Mouse (Mus musculus) thymus, adult 2 months (tissue): ENCODE results near the gene D17H6S53E. TPM values are rescaled to one million over a fixed set of nuclear protein-coding genes. Genes with fewer than 3 reads are reported as not detected.

Experiments used
- DNase-seq: peaks from one replicate; pipeline ENCODE4 v3.0.0; 2021
- H3K27ac ChIP-seq: fragments of 200-500 bp; 2 replicates; pipeline ENCODE4 v1.5.1; 2012; ENCODE audit warnings: low read length, control low read depth; ENCODE audit not compliant: control insufficient read depth, insufficient read depth
- H3K27me3 ChIP-seq: fragments of 200-500 bp; 2 replicates; pipeline ENCODE4 v1.6.1; 2012; ENCODE audit warnings: mild to moderate bottlenecking, low read length, moderate library complexity, mixed read lengths; ENCODE audit not compliant: control insufficient read depth, insufficient read depth
- H3K36me3 ChIP-seq: fragments of 200-500 bp; 2 replicates; pipeline ENCODE4 v1.6.1; 2012; ENCODE audit warnings: mild to moderate bottlenecking, low read length, moderate library complexity; ENCODE audit not compliant: control insufficient read depth, insufficient read depth
- H3K4me1 ChIP-seq: fragments of 200-500 bp; replicated peaks from 2 replicates; pipeline ENCODE4 v1.6.1; 2012; ENCODE audit warnings: low read length; ENCODE audit not compliant: control insufficient read depth, insufficient read depth
- H3K4me3 ChIP-seq: fragments of 200-500 bp; 2 replicates; pipeline ENCODE4 v1.5.1; 2012; ENCODE audit warnings: mild to moderate bottlenecking, low read length, control low read depth, moderate library complexity; ENCODE audit not compliant: control insufficient read depth, insufficient read depth
- CTCF ChIP-seq: fragments of 200-500 bp; IDR thresholded peaks from 2 replicates; pipeline ENCODE4 v1.5.1; 2012; ENCODE audit warnings: mild to moderate bottlenecking, control low read depth, low read length, moderate library complexity, borderline replicate concordance; ENCODE audit not compliant: control insufficient read depth, poor library complexity, insufficient read depth; ENCODE audit errors: extremely low read depth
- POLR2A ChIP-seq: fragments of 200-500 bp; IDR thresholded peaks from 2 replicates; pipeline ENCODE4 v1.6.1; 2012; ENCODE audit warnings: mild to moderate bottlenecking, low read length, control low read depth, moderate library complexity; ENCODE audit not compliant: control insufficient read depth, poor library complexity, insufficient read depth; ENCODE audit errors: extremely low read depth
- WGBS: fragments of 180-500 bp; shearing (Covaris S2); methylation state at CpG from one replicate; pipeline ENCODE4 v1.1.7; 2018; 5-methylcytosine and 5-hydroxymethylcytosine counted together
- polyA plus RNA-seq: library from polyadenylated mRNA; depleted of rRNA; stranded (reverse); fragments of >200 nt; gene quantifications from 2 replicates; pipeline ENCODE4 v1.2.3, GENCODE M21; 2012

The D17H6S53E gene
- polyA plus RNA-seq, 1 experiment: 12.9 TPM

- H3K4me3 ChIP-seq: peak overlapping the region; percentile 60
- H3K4me1 ChIP-seq: peaks cover 4% of the 10 kb centered on the region
- DNase-seq: no peak
- no peak overlapping the region for H3K27ac ChIP-seq
- TF ChIP-seq POLR2A: no peak
- 0 out of 2 replicates have a peak, but pooled peaks have one; percentile 4 for TF ChIP-seq CTCF
- H3K36me3 ChIP-seq: peaks cover 23% of the 10 kb centered on the region
- WGBS: under 1% methylated on average over 43 of the region's 43 CpGs
- H3K27me3 ChIP-seq: no peaks in the 10 kb centered on the region
Measured at GRCm38 (mm10) chr17:35135591-35136320, 9.6 kb downstream of the D17H6S53E start.

- no peak overlapping the region for H3K4me3 ChIP-seq
- peaks cover 4% of the 10 kb centered on the region for H3K4me1 ChIP-seq
- TF ChIP-seq CTCF (no peak), POLR2A (no peak)
- H3K27ac ChIP-seq: no peak overlapping the region
- H3K36me3 ChIP-seq: peaks cover 58% of the 10 kb centered on the region
- WGBS: 98% methylated on average over 3 of the region's 3 CpGs
- no peaks in the 10 kb centered on the region for H3K27me3 ChIP-seq
- DNase-seq: no peak
Measured at GRCm38 (mm10) chr17:35139269-35139668, 13.1 kb downstream of the D17H6S53E start.

- Histone ChIP-seq H3K4me1 (peaks cover 2% of the 10 kb centered on the region), H3K4me3 (no peak overlapping the region), H3K36me3 (peaks cover 71% of the 10 kb centered on the region), H3K27ac (no peak overlapping the region), H3K27me3 (no peaks in the 10 kb centered on the region)
- TF ChIP-seq POLR2A (no peak), CTCF (no peak)
- 93% methylated on average over 16 of the region's 16 CpGs for WGBS
- no peak for DNase-seq
Measured at GRCm38 (mm10) chr17:35140490-35140996, 14.4 kb downstream of the D17H6S53E start.

GRCm38 (mm10) chr17:35141971-35142370, 15.8 kb downstream of the D17H6S53E start:
- TF ChIP-seq CTCF (no peak), POLR2A (no peak)
- H3K36me3 ChIP-seq: peaks cover 85% of the 10 kb centered on the region
- no peak for DNase-seq
- H3K27ac ChIP-seq: no peak overlapping the region
- WGBS: 95% methylated on average over 6 of the region's 6 CpGs
- no peaks in the 10 kb centered on the region for H3K4me1 ChIP-seq
- no peaks in the 10 kb centered on the region for H3K27me3 ChIP-seq
- H3K4me3 ChIP-seq: no peak overlapping the region

- H3K27ac ChIP-seq: no peak overlapping the region
- H3K27me3 ChIP-seq: no peaks in the 10 kb centered on the region
- peaks cover 91% of the 10 kb centered on the region for H3K36me3 ChIP-seq
- WGBS: 92% methylated on average over 5 of the region's 5 CpGs
- no peak overlapping the region for H3K4me3 ChIP-seq
- no peak for TF ChIP-seq POLR2A
- TF ChIP-seq CTCF: no peak
- no peak for DNase-seq
- H3K4me1 ChIP-seq: no peaks in the 10 kb centered on the region
Measured at GRCm38 (mm10) chr17:35146139-35146538, 20.0 kb downstream of the D17H6S53E start.

GRCm38 (mm10) chr17:35147348-35147747, 21.2 kb downstream of the D17H6S53E start:
- TF ChIP-seq POLR2A: no peak
- no peak for TF ChIP-seq CTCF
- Histone ChIP-seq H3K27me3 (no peaks in the 10 kb centered on the region), H3K4me1 (no peaks in the 10 kb centered on the region), H3K36me3 (peaks cover 91% of the 10 kb centered on the region), H3K4me3 (no peak overlapping the region), H3K27ac (no peak overlapping the region)
- DNase-seq: no peak
- WGBS: 86% methylated on average over 3 of the region's 3 CpGs
